Mouse (Mus musculus) intestine, embryonic 14.5 days (tissue): ENCODE measurements around the gene Faap20. TPM values are rescaled to one million over a fixed set of nuclear protein-coding genes. Genes with fewer than 3 reads are reported as not detected.

Experiments
- ATAC-seq: fragments of 200-750 bp; cut with Nextera tagmentation; replicated peaks from 2 replicates; pipeline ENCODE4 v1.8.0; 2017; ENCODE audit warnings: low read depth, moderate number of reproducible peaks, moderate TSS enrichment, moderate library complexity; ENCODE audit not compliant: low FRiP score, low TSS enrichment
- DNase-seq: peaks from one replicate; pipeline ENCODE4 v3.0.0-alpha.2; 2018; ENCODE audit warnings: low spot score
- H3K27ac ChIP-seq: fragments of 300-500 bp; sonication (generic); 2 replicates; pipeline ENCODE4 v1.5.1; 2014; ENCODE audit warnings: low read depth, mild to moderate bottlenecking, control low read depth
- H3K27me3 ChIP-seq: fragments of 300-500 bp; sonication (generic); replicated peaks from 2 replicates; pipeline ENCODE4 v1.6.1; 2014; ENCODE audit warnings: low read length, control low read depth; ENCODE audit not compliant: control insufficient read depth, insufficient read depth
- H3K36me3 ChIP-seq: fragments of 300-500 bp; sonication (generic); 2 replicates; pipeline ENCODE4 v1.6.1; 2014; ENCODE audit warnings: low read length, control low read depth; ENCODE audit not compliant: control insufficient read depth, insufficient read depth
- H3K4me1 ChIP-seq: fragments of 300-500 bp; sonication (generic); replicated peaks from 2 replicates; pipeline ENCODE4 v1.6.1; 2014; ENCODE audit warnings: low read length, control low read depth, mixed read lengths; ENCODE audit not compliant: control insufficient read depth, insufficient read depth
- H3K4me2 ChIP-seq: fragments of 300-500 bp; sonication (generic); 2 replicates; pipeline ENCODE4 v1.6.1; 2014; ENCODE audit warnings: low read length
- H3K4me3 ChIP-seq: fragments of 300-500 bp; sonication (generic); 2 replicates; pipeline ENCODE4 v1.5.1; 2014; ENCODE audit warnings: low read depth, low read length, control low read depth, mixed read lengths
- H3K9ac ChIP-seq: fragments of 300-500 bp; sonication (generic); 2 replicates; pipeline ENCODE4 v1.6.1; 2014; ENCODE audit warnings: mild to moderate bottlenecking, low read length
- H3K9me3 ChIP-seq: fragments of 300-500 bp; sonication (generic); 2 replicates; pipeline ENCODE4 v1.6.1; 2016; ENCODE audit warnings: low read length, control low read depth; ENCODE audit not compliant: control insufficient read depth
- WGBS: fragments of 180-500 bp; shearing (Covaris S2); extraction: QIAGEN DNeasy Blood & Tissue Kit; methylation state at CpG from one replicate; pipeline ENCODE4 v1.1.7; 2014; 5-methylcytosine and 5-hydroxymethylcytosine counted together
- polyA plus RNA-seq: library from polyadenylated mRNA; unstranded; fragments of >200 nt; fragmentation: Nextera tagmentation; extraction: Ambion mirVana; gene quantifications from 2 replicates; pipeline ENCODE4 v1.2.1, GENCODE M21; 2014

Gene Faap20
- polyA plus RNA-seq, 1 experiment from 2014 or later, result 81.2 TPM

DNA sequence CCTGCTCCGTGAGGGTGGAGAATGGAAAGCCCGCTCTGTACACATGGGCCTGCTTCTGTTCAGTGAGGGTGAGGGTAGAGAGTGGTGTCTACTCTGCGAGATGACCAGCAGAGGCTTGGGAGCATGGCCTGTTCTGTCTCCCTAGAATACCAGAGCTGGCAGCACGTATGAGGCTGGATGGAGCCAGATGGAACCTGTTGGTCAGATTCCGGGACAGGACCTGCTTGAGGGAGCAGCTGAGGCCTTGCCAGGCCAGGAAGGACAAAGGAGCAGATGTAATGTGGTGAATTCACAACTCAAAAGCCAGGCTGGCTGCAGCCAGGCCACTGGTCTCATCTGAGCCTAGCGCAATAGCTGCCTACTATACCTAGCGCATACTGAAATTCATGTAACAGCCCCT lies 40.4 kb downstream of the Faap20 start:
- WGBS, result 91% methylated on average over 7 of the region's 7 CpGs

DNA sequence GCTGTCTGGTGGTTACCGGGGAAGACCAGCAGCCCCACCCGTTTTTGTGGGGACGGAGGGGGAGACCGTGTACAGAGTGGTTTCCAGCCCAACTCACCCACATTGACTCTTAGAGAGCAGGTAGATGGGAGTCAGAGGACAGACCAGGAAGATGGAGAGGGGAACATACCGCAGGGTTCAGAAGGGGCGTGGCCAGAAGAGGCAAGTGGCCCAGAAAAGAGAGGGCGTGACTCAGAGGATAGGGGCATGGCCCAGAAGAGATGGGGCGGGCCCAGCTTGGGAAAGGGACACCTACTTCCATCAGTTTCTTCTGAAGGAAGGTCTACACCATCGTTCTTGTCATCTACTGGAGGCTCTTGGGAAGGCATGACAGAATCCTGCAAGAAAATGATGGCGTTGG lies 43.3 kb downstream of the Faap20 start:
- no peak overlapping the region for H3K9ac ChIP-seq
- no peak overlapping the region for H3K4me2 ChIP-seq
- no peaks in the 10 kb centered on the region for H3K27me3 ChIP-seq
- H3K4me1 ChIP-seq, result no peaks in the 10 kb centered on the region
- ATAC-seq (no peak), DNase-seq (no peak)
- no peak overlapping the region for H3K4me3 ChIP-seq
- no peaks in the 10 kb centered on the region for H3K36me3 ChIP-seq
- no peak overlapping the region for H3K27ac ChIP-seq
- H3K9me3 ChIP-seq, result no peaks in the 10 kb centered on the region
- WGBS, result 85% methylated on average over 10 of the region's 10 CpGs

More for the DNA sequence above, 40.4 kb downstream of the Faap20 start:
- no peak overlapping the region for H3K4me3 ChIP-seq
- no peaks in the 10 kb centered on the region for H3K9me3 ChIP-seq
- ATAC-seq (no peak), DNase-seq (no peak)
- no peak overlapping the region for H3K27ac ChIP-seq
- no peaks in the 10 kb centered on the region for H3K36me3 ChIP-seq
- H3K9ac ChIP-seq, result no peak overlapping the region
- no peaks in the 10 kb centered on the region for H3K4me1 ChIP-seq
- H3K4me2 ChIP-seq, result no peak overlapping the region
- no peaks in the 10 kb centered on the region for H3K27me3 ChIP-seq

DNA sequence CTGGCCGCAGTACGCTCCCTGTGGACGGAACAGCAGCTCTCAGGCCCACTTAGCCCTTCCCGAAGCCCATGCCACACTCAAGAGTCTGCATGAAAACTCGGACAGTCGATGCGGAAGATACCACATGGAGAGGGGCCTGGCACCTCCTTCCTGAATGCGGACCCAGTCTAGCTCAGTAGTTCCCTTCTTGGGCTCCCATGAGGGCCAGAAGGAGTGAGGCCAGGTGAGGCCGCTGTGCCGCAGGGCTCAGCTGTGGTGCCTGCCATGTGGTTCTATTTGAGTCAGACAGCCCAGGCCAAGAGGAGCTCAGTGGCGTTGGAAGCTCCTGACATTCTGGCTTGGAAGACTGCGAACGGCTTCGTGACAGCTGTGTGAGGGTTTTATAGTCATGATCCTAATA lies 44.8 kb downstream of the Faap20 start:
- H3K36me3 ChIP-seq, result no peaks in the 10 kb centered on the region
- no peaks in the 10 kb centered on the region for H3K9me3 ChIP-seq
- H3K4me3 ChIP-seq, result no peak overlapping the region
- WGBS, result 84% methylated on average over 14 of the region's 14 CpGs
- H3K9ac ChIP-seq, result no peak overlapping the region
- DNase-seq (no peak), ATAC-seq (no peak)
- H3K4me1 ChIP-seq, result no peaks in the 10 kb centered on the region
- no peaks in the 10 kb centered on the region for H3K27me3 ChIP-seq
- no peak overlapping the region for H3K27ac ChIP-seq
- no peak overlapping the region for H3K4me2 ChIP-seq

- H3K27me3 ChIP-seq, result no peaks in the 10 kb centered on the region
- no peaks in the 10 kb centered on the region for H3K9me3 ChIP-seq
- DNase-seq, result no peak
- WGBS, result 78% methylated on average over 10 of the region's 10 CpGs
- no peaks in the 10 kb centered on the region for H3K4me1 ChIP-seq
- no peak for ATAC-seq
- no peak overlapping the region for H3K9ac ChIP-seq
- H3K27ac ChIP-seq, result no peak overlapping the region
- H3K36me3 ChIP-seq, result no peaks in the 10 kb centered on the region
- H3K4me3 ChIP-seq, result no peak overlapping the region
- H3K4me2 ChIP-seq, result no peak overlapping the region
Measured at GRCm38 (mm10) chr4:155295026-155295590, 45.5 kb downstream of the Faap20 start.

DNA sequence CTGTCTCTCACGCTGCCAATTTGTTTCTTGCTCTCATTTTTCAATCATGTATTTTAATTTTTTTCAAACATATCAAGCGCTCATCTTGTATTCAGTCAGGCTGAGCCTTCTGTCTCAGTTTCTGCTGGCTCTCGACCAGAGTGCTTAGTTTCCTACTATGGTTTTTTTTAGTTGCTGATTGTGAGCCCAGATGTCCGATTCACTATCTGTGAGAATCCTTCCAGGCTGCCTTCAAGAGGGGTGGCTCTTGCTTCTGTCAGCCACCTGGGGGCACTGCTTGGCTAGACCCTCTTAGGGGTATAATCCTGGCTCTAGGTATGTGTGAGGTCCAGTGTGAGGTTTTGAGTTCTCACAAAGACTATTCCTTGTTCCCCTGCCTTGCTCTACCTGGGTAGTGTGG lies 46.4 kb downstream of the Faap20 start:
- Histone ChIP-seq H3K4me2 (no peak overlapping the region), H3K27ac (no peak overlapping the region), H3K9ac (no peak overlapping the region), H3K4me3 (no peak overlapping the region), H3K4me1 (no peaks in the 10 kb centered on the region), H3K27me3 (no peaks in the 10 kb centered on the region), H3K9me3 (no peaks in the 10 kb centered on the region), H3K36me3 (no peaks in the 10 kb centered on the region)
- DNase-seq (no peak), ATAC-seq (no peak)
- WGBS, result 69% methylated on average over 4 of the region's 4 CpGs

DNA sequence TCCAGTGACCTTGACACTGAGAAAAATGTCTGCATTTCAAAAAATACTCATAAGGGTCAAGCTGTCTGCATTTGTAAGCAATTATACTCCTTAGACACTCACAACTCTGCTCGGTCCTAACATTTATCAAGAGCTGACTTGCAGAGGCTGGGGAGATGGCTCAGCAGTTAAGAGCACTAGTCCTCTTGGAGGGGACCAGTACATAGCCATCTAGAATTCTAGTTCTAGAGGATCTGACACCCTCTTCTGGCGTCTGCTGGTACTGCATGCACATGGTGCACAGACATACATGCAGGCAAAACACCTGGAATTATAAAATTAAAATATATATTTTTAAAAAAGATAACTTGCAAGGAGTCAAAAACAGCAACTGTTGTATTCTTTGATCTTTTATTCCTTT lies 47.5 kb downstream of the Faap20 start:
- H3K4me2 ChIP-seq, result no peak overlapping the region
- ATAC-seq, result no peak
- no peak overlapping the region for H3K4me3 ChIP-seq
- H3K27ac ChIP-seq, result no peak overlapping the region
- no peaks in the 10 kb centered on the region for H3K4me1 ChIP-seq
- no peak for DNase-seq
- H3K9me3 ChIP-seq, result no peaks in the 10 kb centered on the region
- no peaks in the 10 kb centered on the region for H3K36me3 ChIP-seq
- no peaks in the 10 kb centered on the region for H3K27me3 ChIP-seq
- no peak overlapping the region for H3K9ac ChIP-seq
- 54% methylated on average over 2 of the region's 2 CpGs for WGBS

GRCm38 (mm10) chr4:155298826-155299225 lies 49.2 kb downstream of the Faap20 start:
- ATAC-seq (no peak), DNase-seq (no peak)
- Histone ChIP-seq H3K36me3 (no peaks in the 10 kb centered on the region), H3K4me3 (no peak overlapping the region), H3K9ac (no peak overlapping the region), H3K27ac (no peak overlapping the region), H3K27me3 (no peaks in the 10 kb centered on the region), H3K4me1 (no peaks in the 10 kb centered on the region), H3K9me3 (no peaks in the 10 kb centered on the region), H3K4me2 (no peak overlapping the region)
- WGBS, result 86% methylated on average over 4 of the region's 4 CpGs

DNA sequence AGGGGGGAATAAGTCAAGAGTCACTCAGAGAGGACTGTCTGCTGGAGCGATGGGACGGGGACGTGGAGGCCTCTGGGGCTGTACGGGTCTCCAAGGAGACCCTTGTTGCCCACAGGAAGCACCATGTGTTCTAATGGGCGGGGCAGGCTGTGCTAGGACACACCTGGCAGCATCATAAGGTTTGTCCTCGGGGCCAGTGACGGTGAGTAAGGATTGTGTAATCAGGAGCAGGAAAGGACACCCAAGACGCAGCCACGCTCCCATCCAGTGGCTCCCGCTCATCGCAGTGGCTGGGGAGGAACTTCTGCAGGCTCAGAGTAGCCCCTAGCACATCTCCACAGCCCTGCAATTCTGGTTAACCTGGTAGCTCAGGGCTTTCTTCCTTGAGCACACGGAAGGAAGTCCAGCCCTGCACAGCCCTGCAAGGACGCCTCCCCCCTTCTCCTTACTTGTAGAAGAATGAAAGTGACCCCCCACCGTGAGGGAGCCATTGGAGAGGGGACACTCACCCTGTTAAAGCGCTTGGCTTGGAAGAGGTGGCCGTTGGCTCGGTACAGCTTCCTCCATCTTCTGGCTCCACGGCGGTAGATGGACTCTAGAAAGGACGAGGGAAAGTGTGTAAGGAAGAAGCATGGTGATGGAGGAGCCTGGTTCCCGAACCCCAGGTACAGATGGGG lies 51.0 kb downstream of the Faap20 start:
- no peak for DNase-seq
- no peaks in the 10 kb centered on the region for H3K27me3 ChIP-seq
- no peak overlapping the region for H3K4me2 ChIP-seq
- no peaks in the 10 kb centered on the region for H3K36me3 ChIP-seq
- WGBS, result 79% methylated on average over 21 of the region's 21 CpGs
- H3K9ac ChIP-seq, result no peak overlapping the region
- H3K4me1 ChIP-seq, result no peaks in the 10 kb centered on the region
- no peak overlapping the region for H3K27ac ChIP-seq
- H3K9me3 ChIP-seq, result no peaks in the 10 kb centered on the region
- no peak overlapping the region for H3K4me3 ChIP-seq
- ATAC-seq, result no peak

DNA sequence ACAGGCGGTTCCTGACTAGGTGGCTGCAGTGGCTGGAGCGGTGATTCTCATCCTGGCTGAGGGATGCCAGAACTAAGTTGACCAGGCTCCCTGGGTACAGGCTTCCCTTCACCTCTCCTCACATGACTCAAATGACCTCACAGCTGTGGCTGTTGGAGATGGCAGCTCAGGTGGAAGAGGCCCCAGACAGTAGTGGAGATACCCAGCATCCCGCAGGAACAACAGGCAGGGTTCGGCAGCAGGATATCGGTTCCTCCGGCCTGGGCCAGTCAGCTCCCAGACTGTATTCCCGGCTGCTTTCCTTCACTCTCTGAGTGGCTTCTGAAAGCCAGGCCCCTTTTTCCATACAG lies 51.5 kb downstream of the Faap20 start:
- ATAC-seq (no peak), DNase-seq (no peak)
- 79% methylated on average over 7 of the region's 7 CpGs for whole genome bisulfite sequencing

More for the DNA sequence above, 51.5 kb downstream of the Faap20 start:
- no peak overlapping the region for H3K9ac ChIP-seq
- H3K9me3 ChIP-seq, result no peaks in the 10 kb centered on the region
- H3K27ac ChIP-seq, result no peak overlapping the region
- no peak overlapping the region for H3K4me2 ChIP-seq
- no peaks in the 10 kb centered on the region for H3K4me1 ChIP-seq
- no peaks in the 10 kb centered on the region for H3K36me3 ChIP-seq
- H3K4me3 ChIP-seq, result no peak overlapping the region
- no peaks in the 10 kb centered on the region for H3K27me3 ChIP-seq
